Mouse (Mus musculus): ENCODE results near the gene Cd34.

DNA sequence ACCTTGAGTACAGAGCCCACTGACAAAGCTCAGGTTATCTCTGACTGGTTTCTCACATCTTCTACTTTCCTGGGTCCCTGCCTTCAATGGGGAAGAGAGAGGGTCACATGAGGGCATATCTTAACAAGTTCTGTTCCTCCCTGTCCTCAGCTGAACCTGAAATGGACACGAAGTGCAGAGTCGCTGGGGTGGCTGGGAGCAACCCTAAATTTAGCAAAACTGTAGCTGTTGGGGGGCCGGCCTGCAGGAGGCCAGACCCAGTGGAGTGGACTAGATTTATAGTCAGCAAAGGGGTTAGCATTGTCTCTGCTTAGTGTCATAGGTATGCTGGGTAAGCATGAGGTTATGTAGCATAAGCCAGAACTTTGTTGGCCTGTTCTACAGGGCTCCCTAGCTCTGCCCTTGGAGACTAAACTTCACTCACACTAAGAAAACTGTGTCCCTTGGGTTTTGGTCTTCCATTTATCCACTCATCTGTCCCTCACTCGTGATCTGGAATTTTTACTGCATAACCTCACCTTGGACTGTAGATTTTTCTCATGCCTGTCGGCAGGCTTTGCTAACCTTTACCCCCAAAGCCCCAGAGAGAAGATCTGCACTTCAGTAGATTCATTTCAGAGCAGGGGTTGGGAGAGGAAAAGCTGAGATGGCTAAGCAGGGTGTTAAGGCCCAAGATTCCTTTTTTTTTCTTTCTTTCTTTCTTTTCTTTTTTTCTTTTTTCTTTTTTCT is 54.1 kb downstream of the Cd34 start:
- no peak for TF ChIP-seq POLR2A (IDR thresholded peaks at IDR 0.05; ENCODE audit: low read depth, low read length)
- no peak for TF ChIP-seq CTCF (IDR thresholded peaks at IDR 0.05; ENCODE audit: extremely low read depth, insufficient read depth, insufficient read length, insufficient replicate concordance)

Data from spleen, adult 2 months (tissue).